Mouse (Mus musculus) cerebellum, adult 11-12 months (tissue): ENCODE results near the gene Hist1h2bf.
A peak's percentile ranks its signal among the peaks of the same experiment; 100 is the strongest.
"Not testable (repeated sequence)": the region's sequence is repeated elsewhere in the genome, so short reads cannot be mapped to it uniquely, and the experiment has no call there.

Experiments
- DNase-seq: peaks from one replicate; pipeline ENCODE4 v3.0.0; 2022

The Hist1h2bf gene

GRCm38 (mm10) chr13:23586099-23586939 is 12.3 kb upstream of the Hist1h2bf start:
- no peak for DNase-seq

DNA sequence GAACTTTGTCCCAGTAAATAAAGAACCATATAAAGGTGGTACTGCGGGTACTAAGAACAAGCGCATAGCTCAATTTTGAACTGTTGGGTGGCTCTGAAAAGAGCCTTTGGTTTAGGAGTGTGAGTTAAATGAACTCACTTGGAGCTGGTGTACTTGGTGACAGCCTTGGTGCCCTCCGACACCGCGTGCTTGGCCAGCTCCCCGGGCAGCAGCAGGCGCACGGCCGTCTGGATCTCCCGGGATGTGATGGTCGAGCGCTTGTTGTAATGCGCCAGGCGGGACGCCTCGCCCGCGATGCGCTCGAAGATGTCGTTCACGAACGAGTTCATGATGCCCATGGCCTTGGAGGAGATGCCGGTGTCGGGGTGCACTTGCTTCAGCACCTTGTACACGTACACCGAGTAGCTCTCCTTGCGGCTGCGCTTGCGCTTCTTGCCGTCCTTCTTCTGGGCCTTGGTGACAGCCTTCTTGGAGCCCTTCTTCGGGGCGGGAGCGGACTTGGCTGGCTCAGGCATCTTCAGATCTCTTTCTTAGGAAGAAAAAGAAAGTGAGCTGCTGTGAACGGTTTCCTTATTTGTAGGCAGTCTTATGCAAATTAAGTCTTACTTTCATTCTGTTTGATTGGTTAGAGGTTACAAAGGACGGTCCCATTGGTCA is 11.6 kb upstream of the Hist1h2bf start:
- DNase-seq, result peak; percentile 68

GRCm38 (mm10) chr13:23585029-23585441 is 11.0 kb upstream of the Hist1h2bf start:
- no peak for DNase-seq

DNA sequence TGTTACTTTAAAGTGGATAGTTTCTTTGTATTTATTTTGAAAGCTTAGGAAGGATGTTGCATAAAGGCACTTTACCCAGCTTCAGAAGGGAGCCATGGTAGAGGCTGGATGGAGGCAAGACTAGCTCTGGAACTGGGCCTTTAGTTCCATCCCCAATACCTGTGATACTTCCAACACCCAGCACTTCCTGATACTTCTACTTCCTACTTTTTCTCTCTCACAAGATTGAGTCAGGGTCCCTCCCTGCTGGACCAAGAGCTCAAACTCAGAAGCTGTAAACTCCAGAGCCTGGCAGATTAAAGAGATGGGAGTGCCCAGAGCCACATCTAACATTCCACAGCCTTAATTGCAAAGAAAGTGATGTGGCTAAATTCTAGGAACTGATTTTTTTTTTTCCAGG is 10.3 kb upstream of the Hist1h2bf start:
- no peak for DNase-seq

GRCm38 (mm10) chr13:23583387-23584068 is 9.5 kb upstream of the Hist1h2bf start:
- DNase-seq, result no peak

GRCm38 (mm10) chr13:23582219-23583056 is 8.4 kb upstream of the Hist1h2bf start:
- no peak for DNase-seq

GRCm38 (mm10) chr13:23581408-23582218 is 7.6 kb upstream of the Hist1h2bf start, which contains the start of gene Hist1h4d:
TSS of gene Hist1h4d (plus strand) at chr13:23581598.
- DNase-seq, result peak; percentile 96

GRCm38 (mm10) chr13:23577835-23578234 is 3.8 kb upstream of the Hist1h2bf start:
- no peak for DNase-seq

- DNase-seq, result no peak
Observed at GRCm38 (mm10) chr13:23576906-23577639, 3.1 kb upstream of the Hist1h2bf start.

DNA sequence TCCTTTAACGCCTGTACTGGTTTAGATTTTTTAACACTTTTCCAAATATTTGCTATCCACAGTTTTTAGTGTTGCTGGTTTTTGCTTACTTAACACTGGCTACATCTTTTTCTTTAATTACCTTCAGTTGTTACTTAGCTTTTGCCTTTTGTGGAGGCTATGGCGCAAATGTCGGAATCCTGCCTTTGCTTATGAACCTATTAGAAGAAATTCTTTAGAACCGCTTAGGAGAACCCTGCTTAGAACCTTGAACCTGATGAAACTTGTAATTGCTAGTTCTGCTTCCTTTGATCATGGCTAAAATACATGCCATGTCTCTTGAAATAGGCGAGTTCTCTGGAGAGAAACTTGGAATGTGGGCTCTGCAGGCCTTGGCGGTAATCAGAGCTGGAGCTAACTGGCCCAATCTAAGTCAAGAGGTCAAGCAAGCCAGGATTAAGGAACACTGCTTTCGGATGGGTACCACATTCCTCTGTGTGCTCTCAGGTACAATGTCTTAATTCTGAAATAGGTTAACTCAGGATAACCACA is 2.4 kb upstream of the Hist1h2bf start:
- DNase-seq, result no peak

DNA sequence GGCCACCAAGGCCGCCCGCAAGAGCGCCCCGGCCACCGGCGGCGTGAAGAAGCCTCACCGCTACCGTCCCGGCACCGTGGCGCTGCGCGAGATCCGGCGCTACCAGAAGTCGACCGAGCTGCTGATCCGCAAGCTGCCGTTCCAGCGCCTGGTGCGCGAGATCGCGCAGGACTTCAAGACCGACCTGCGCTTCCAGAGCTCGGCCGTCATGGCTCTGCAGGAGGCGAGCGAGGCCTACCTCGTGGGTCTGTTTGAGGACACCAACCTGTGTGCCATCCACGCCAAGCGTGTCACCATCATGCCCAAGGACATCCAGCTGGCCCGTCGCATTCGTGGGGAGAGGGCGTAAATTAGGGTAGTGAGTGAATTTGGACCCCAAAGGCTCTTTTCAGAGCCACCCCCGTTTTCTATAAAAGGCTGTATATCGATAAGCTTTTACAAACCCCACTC is 1.9 kb upstream of the Hist1h2bf start:
- DNase-seq, result not testable (repeated sequence)

- DNase-seq, result no peak
Observed at GRCm38 (mm10) chr13:23575271-23575851, 1.4 kb upstream of the Hist1h2bf start, which contains the start of gene Hist1h3d. TSS of gene Hist1h3d (plus strand) at chr13:23575763.

GRCm38 (mm10) chr13:23574546-23575170 is 662 bp upstream of the Hist1h2bf start:
- not testable (repeated sequence) for DNase-seq

- DNase-seq, result not testable (repeated sequence)
Observed at GRCm38 (mm10) chr13:23573034-23573897, 730 bp downstream of the Hist1h2bf start.

DNA sequence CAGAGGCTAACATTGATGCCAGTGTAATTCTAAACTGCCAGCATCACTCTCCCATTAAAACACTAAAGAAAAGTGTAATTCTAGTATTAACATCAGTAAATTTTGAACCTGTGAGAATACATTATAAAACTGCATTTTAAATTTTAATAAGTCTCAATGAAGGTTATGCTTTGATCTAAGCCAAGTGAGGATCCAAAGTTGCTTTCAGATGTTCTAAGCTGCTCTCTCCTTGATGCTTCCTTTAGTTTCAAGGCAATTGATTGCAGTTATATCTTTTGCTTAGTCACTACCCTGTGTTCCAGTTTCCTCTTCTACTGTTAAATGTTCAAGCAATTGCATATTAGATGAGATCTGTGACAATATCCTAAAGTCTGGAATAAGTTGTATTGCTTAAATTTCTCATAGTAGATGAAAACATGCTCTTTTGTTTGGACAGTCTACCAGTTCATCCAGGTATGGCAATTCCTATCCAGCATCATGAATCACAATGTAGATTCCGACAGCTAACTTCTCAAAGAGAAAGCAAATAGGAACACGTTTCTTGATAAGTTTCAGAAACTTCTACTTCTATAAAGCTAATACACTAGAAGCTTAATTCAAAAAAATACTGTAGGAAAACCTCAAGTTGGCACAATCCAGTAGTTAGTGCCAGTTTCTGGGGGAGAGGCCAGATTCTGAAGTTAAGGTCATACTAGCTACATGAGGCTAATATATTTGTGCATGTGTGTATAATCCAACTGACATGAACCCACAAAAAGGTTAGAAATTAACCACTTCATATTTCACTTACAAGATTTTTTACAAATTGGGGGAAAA is 1.6 kb downstream of the Hist1h2bf start:
- DNase-seq, result no peak

DNA sequence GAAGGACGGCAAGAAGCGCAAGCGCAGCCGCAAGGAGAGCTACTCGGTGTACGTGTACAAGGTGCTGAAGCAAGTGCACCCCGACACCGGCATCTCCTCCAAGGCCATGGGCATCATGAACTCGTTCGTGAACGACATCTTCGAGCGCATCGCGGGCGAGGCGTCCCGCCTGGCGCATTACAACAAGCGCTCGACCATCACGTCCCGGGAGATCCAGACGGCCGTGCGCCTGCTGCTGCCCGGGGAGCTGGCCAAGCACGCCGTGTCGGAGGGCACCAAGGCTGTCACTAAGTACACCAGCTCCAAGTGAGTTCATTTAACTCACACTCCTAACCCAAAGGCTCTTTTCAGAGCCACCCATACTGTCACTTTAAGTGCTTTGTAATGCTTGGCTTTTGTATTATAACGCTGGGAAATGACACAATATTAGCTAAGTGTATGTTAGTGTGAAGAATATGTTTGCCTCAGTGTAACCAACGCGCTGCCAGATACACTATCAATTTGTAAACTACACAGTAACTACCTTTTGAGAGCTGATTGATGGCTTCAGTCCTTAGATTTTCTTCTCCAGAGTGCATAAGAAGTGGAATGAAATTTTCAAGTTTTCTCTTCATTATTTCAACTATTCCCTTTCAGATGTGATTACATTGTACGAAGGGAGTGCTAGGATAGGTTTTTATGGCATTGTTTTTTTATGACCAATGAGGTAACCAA is 2.3 kb downstream of the Hist1h2bf start:
- not testable (repeated sequence) for DNase-seq

DNA sequence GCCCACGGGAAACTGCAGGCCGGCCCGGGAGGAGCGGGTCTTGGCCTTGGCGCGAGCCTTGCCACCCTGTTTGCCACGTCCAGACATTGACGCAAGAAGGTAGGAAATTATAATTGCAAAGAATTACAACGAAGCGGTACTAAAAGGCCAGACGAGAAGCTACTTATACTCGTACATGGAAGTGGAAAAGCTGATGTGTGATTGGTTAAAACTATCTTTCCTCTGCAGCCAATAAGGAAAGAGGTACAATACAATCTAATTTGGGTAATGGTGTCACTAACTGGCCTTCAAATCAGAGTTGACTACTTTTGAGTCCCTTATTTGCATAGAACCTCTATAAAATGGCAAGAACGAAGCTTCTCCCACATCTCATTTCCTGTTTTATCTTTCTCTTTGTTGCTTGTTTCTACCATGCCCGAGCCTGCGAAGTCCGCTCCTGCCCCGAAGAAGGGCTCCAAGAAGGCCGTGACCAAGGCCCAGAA is 2.9 kb downstream of the Hist1h2bf start, which contains the start of the genes Hist1h2ae and Hist1h2bg:
Gene Hist1h2ae, minus strand, starts transcription at position 199 of the 482 bp plus-strand sequence.
Gene Hist1h2bg, plus strand, starts transcription at position 375 of the 482 bp plus-strand sequence.
- peak; percentile 60 for DNase-seq
